Mouse (Mus musculus): ENCODE results near the gene Cd40.

The Cd40 gene

GRCm38 (mm10) chr2:165056377-165057085, 1.1 kb downstream of the Cd40 start:
- in situ Hi-C loops (cut with MboI, MseI) = no loop called here

GRCm38 (mm10) chr2:165059961-165060360, 4.5 kb downstream of the Cd40 start:
- in situ Hi-C loops (cut with MboI, MseI) = loop anchor here (10.0 kb wide), 1 partner anchor 105 kb away; no protein-coding TSS in a partner anchor

GRCm38 (mm10) chr2:165061638-165062433, 6.4 kb downstream of the Cd40 start:
- in situ Hi-C loops (cut with MboI, MseI) = loop anchor here (10.0 kb wide), 1 partner anchor 107 kb away; no protein-coding TSS in a partner anchor

GRCm38 (mm10) chr2:165064489-165064888, 9.1 kb downstream of the Cd40 start:
- in situ Hi-C loops (cut with MboI, MseI) = loop anchor here (10.0 kb wide), 1 partner anchor 110 kb away; no protein-coding TSS in a partner anchor

GRCm38 (mm10) chr2:165068806-165069205, 13.4 kb downstream of the Cd40 start:
- in situ Hi-C loops (cut with MboI, MseI) = loop anchor here (10.0 kb wide), 1 partner anchor 114 kb away; no protein-coding TSS in a partner anchor

- in situ Hi-C loops (cut with MboI, MseI) = loop anchor here (5.0 kb wide), 1 partner anchor 42 kb away; no protein-coding TSS in a partner anchor
Measured at GRCm38 (mm10) chr2:165070096-165070816, 14.8 kb downstream of the Cd40 start.

- in situ Hi-C loops (cut with MboI, MseI) = loop anchor here (5.0 kb wide), 1 partner anchor 39 kb away; no protein-coding TSS in a partner anchor
Measured at GRCm38 (mm10) chr2:165073381-165073781, 18.0 kb downstream of the Cd40 start.

- in situ Hi-C loops (cut with MboI, MseI) = loop anchor here (5.0 kb wide), 1 partner anchor 38 kb away; no protein-coding TSS in a partner anchor
Measured at GRCm38 (mm10) chr2:165074081-165074884, 18.9 kb downstream of the Cd40 start.

GRCm38 (mm10) chr2:165074937-165075336, 19.5 kb downstream of the Cd40 start:
- in situ Hi-C loops (cut with MboI, MseI) = loop anchor here (5.0 kb wide), 3 partner anchors 37 to 287 kb away; no protein-coding TSS in a partner anchor

GRCm38 (mm10) chr2:165077055-165077454, 21.6 kb downstream of the Cd40 start:
- in situ Hi-C loops (cut with MboI, MseI) = loop anchor here (5.0 kb wide), 2 partner anchors 200 to 285 kb away; no protein-coding TSS in a partner anchor

- in situ Hi-C loops (cut with MboI, MseI) = loop anchor here (5.0 kb wide), 2 partner anchors 199 to 284 kb away; no protein-coding TSS in a partner anchor
Measured at GRCm38 (mm10) chr2:165078045-165078444, 22.6 kb downstream of the Cd40 start.

GRCm38 (mm10) chr2:165078605-165079004, 23.2 kb downstream of the Cd40 start:
- in situ Hi-C loops (cut with MboI, MseI) = loop anchor here (5.0 kb wide), 2 partner anchors 199 to 284 kb away; no protein-coding TSS in a partner anchor

GRCm38 (mm10) chr2:165080657-165081056, 25.2 kb downstream of the Cd40 start:
- in situ Hi-C loops (cut with MboI, MseI) = no loop called here

GRCm38 (mm10) chr2:165081257-165081656, 25.8 kb downstream of the Cd40 start:
- in situ Hi-C loops (cut with MboI, MseI) = no loop called here

GRCm38 (mm10) chr2:165086634-165087033, 31.2 kb downstream of the Cd40 start:
- in situ Hi-C loops (cut with MboI, MseI) = no loop called here

- in situ Hi-C loops (cut with MboI, MseI) = no loop called here
Measured at GRCm38 (mm10) chr2:165089470-165089869, 34.0 kb downstream of the Cd40 start.

- in situ Hi-C loops (cut with MboI, MseI) = no loop called here
Measured at GRCm38 (mm10) chr2:165090650-165091049, 35.2 kb downstream of the Cd40 start, which contains the start of gene 1700025C18Rik. TSS of gene 1700025C18Rik (minus strand) at chr2:165090750.

- in situ Hi-C loops (cut with MboI, MseI) = no loop called here
Measured at GRCm38 (mm10) chr2:165091433-165091965, 36.1 kb downstream of the Cd40 start.

- in situ Hi-C loops (cut with MboI, MseI) = no loop called here
Measured at GRCm38 (mm10) chr2:165092393-165092792, 37.0 kb downstream of the Cd40 start.

- in situ Hi-C loops (cut with MboI, MseI) = no loop called here
Measured at GRCm38 (mm10) chr2:165096367-165096766, 40.9 kb downstream of the Cd40 start.
